Mouse (Mus musculus) spleen, postnatal 36 days (tissue): Measurements from ENCODE around the gene Cdk8.

ENCODE experiments used
- DNase-seq, 2 experiments: peaks; one replicate each; pipeline ENCODE4 v3.0.0; 2022; ENCODE audit warnings: low spot score in 2 of 2, mixed read lengths in 1 of 2

Cdk8 gene

DNA sequence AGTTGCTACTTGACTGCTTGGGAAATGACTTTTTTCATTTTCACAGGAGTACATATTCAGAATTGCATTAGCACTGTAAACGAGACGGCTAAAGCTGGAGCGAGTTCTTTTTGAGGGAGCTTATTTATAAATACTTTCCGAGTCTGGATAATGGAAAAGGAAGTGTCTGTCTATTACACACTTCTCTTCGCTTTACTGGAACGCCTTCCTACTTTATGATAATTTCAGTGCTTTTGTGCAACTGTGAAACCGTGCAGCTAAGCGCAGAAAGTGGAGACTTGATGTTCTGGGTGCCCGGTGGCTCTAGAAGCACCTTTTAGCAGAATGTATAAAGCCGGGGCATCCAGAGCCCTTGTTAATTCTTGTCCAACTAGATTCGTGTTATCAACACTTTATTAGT lies 1.8 kb downstream of the Cdk8 start:
- no peak for DNase-seq

DNA sequence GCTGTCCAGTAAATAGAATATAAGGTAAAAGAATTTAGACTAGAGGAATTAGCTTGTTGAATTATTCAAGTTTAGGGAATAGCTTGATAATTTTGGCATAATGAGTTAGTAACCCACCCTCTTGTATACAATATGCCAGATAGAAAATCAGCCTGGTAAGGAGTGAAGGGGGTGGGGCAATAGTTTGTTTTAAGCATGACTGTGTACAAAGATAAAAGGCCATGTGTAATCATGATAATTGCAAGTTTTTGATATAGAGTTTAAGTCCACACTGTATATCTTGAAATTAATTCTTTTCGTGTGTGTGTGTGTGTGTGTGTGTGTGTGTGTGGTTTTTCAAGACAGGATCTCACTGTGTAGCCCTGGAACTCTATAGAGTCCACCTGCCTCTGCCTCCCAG lies 3.3 kb downstream of the Cdk8 start:
- DNase-seq, result no peak

DNA sequence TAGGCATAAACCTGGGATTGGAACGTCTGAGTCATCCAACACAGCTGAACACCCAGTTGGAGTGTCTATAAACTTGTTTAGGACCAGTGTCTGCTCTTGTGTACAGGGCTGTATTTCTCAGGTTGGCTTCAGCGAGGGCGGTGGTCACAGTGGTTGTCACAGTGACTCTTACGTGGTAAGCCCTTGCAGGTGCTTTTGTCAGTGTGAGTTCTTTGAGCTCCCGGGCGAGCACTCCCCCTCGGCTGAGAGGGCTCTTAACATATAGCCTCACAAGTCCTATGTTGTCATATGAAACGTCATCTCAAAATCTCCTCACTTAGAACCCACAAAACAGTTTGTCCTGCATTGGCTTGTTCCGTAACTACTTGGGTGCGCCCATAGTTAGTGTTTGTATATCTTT lies 7.2 kb downstream of the Cdk8 start:
- no peak for DNase-seq

DNA sequence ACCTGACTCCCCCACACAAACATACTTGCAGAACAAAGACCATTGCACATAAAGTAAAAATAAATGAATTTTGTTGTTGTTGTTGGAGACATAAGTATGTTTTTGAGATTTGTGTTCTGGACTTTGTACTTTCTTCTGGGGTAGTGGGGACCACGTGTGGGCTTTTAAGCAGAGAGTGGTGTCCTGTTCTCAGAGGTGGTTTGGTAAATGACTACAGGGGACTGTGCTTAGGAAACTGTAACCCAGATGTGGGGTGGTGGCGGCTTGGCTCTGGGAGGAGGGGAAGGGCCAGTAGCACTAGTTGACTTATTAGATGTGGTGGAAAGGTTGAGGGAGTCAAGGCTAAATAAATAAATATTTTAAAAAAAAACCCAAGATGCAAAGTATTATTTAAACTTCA lies 9.7 kb downstream of the Cdk8 start:
- DNase-seq, result no peak

DNA sequence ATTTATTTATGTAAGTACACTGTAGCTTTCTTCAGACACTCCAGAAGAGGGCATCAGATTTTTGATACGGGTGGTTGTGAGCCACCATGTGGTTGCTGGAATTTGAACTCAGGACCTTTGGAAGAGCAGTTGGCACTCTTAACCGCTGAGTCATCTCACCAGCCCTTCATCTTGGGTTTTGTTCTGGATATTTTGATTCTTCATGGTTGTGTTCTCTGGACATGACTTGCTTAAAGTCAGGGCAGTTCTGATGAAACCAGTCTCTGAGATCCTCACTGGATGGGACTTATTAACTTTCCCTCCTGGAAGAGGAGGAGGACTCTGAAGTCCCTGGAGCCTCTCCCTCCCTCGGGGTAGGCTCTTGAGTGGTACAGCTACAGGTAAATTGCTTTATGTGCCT lies 10.2 kb downstream of the Cdk8 start:
- no peak for DNase-seq

DNA sequence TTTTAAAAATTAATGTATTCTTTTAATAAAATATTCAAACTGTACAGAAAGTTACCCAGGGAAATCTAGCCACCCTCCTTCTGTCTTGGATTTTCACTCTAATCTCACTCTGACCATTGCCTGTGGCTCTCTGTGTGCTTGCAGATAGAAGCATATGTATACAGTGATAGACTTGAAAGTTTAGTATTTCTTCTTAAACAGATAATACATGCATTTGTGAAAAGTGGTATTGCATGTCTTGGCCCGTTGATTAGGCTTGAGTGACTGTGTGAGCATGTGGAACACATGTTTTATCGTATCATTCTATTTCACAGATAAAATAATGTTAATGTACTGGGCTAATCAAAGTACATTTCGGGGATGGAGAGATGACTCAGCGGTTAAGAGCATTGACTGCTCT lies 14.2 kb downstream of the Cdk8 start:
- DNase-seq, result no peak

DNA sequence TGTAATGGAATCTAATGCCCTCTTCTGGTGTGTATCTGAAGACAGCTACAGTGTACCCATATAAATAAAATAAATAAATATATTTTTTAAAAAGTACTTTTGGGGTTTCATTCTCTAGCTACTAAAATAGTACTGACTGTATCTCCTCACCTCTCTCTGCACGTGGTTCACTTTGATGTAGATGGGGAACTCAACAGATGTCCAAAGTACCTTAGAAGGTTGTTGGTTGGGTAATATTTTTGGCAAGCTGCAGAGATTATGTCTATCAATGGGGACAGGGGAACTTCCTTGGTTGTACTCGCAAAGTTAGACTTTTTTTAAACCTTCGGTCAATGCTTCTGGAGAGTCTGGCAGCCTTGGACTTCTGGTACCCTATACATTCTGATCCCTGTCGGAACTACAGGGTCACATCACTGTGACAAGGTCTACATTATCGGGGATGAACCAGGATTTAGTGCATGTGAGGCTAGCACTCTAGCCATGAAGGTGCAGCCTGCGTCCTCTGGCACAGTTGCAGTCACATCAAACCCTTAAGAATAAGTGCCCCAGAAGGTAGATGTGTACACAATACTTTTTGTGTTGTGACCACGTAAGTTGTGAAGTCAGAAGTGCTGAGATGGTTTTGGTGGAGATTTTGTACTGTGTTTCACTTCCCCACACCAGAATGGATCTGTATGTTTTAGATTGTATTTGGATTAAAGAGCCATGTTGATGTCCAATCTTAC lies 14.8 kb downstream of the Cdk8 start:
- no peak for DNase-seq

DNA sequence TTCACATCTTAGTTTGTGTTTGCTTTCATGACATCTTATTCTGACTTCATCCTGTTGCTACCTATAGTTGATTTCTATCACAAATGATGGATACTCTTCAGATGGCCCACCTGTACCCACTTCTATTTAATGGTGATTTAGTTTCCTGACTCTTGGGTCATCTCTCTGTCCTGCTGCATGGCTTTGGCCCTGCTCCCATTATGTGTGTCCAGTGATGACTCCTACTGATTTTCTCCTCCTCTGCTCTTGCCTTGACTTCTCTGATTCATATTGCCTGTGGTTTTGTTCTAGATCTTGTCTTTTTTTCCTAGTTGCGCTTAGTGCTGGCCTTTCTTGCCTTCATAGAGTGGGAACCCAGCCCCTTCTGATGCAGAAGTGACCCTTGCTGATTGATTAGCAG lies 15.4 kb downstream of the Cdk8 start:
- DNase-seq, result no peak

DNA sequence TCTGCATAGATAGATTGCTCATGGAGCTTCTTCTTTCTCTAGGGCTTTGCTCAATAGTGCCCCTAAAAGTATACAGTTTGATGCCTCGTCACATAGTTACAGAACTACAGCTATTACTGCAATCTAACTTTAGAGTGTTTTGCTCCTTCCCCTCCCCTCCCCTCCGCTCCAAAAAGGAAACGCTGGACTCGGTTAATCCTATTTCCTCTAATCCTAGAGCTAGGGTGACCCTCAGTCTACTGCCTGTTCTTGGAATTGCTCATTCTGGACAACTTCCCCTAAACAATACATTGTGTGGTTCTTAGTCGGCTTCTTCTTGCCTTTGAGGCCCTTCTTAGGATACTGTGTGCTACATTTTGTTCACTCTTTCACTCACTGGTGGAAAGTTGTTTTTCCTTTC lies 16.7 kb downstream of the Cdk8 start:
- DNase-seq, result no peak

DNA sequence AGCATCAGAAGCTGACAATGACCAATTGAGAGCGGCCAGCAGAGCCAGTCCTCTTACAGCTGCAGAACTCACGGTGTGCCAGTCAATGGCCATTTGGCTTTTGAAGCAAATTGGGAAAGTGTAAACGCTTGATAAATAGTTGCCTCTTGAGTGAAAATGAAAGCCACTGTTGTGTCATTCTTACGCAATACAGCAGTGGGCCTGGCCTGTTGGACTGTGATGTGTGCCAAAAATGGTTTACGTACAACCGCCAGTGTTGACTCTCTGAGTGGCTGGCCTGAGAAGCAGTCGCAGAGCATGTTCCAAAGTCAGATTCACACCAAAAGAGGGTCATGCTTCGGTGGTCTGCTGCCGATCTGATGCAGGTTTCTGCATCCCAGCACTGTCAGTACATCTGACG lies 17.7 kb downstream of the Cdk8 start:
- no peak for DNase-seq

DNA sequence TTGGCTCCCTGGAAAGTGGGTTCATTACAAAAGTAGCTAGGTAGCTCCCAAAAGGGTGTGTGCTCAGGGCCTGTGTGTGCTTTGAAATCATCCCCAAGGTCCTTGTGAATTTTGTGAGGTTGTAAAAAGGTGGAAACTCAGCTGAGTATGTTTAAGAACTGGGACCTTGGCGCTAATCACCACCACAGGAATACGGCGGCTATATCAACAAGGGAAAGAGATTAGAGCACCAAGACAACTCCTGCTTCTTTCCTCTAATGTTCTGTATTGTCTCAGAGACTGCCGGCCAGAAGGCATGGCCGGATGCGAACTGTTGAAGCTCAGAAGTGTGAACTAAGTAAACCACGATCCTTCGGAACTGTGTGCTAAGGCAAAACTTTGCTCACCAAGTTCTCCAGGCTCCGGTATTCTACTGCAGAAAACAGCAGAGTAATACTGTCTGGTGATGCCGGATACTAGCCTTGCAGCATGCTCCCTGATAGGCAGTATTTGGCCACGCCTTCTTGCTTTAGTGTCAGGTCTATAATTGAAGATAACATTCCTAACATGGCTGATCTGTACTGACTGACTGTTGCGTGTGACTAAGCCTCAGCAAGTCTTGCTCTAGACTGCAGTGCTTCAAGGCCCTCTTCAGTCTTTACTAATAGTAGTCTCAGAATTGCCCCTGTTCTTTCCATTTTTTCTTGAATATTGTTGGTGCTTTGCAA lies 19.5 kb downstream of the Cdk8 start:
- peak in 1 of 2 experiments; percentile 31 for DNase-seq

DNA sequence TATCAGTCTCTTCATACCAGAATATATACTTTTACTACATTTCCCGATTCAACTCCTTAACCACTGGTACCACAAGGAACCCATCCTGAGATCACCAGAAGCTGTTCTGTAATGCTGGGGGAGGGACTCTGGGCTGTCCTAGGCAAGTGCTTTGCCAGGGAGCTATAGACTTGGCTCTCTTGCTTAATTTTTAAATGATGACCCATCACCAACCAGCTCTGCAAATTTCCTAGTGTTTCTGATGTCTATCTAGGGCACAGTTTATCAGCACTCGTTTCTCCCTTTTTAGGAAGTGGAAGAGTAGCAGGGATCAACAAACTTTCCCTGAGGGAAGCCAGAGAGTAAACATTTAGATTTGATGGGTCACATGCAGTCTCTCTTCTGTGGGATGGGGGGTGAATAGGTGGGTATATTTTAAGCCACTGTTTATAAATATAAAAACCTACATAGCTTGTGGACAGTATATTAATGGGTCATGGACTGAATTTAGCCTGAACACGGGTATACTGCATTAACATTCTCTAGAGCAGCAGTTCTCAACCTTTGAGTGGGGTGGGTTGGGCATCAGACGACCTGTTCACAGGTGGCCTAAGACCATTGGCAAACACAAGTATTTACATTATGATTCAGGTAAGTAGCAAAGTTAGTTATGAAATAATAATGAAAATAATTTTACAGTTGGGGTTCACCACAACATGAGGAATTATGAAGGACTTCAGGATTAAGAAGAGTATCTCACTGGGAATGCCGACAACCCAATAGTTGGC lies 20.8 kb downstream of the Cdk8 start:
- no peak for DNase-seq

DNA sequence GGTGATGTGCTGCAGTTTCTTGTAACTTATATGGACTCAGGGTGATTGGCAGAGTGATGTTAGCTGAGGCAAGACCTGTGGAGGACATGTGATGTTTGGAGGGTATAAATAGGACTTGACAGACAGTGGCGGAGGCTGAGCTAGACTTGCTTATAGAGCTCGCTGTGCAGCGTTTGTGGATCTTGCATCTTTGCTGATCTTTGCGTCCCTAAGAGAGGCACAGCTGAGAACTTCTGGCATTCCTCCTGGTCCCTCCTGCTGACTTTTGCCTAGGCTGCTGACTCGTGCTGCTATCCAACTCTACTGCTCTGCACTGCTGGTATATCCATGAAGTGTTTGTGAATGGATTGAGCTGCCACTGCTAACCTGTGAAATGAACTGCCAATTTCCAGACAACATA lies 22.6 kb downstream of the Cdk8 start:
- DNase-seq, result no peak

DNA sequence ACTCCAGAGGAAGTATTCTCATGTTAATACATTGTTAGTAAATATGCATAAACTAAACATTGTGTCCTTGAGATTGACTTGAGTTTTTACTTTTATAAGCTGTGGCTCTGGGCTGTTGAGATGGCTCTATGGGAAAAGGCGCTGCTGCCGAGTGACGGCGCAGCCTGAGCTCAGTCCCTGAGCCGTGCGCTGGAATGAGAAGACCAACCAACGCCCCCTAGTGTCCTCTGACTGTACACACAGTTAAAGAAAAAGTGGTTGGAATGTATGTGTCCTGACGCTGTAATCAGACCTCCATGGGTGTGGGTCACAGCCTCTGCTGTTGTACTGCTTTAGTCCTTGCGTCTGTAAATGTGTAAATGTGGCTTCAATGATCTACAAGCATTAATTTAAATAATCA lies 29.0 kb downstream of the Cdk8 start:
- DNase-seq, result no peak

DNA sequence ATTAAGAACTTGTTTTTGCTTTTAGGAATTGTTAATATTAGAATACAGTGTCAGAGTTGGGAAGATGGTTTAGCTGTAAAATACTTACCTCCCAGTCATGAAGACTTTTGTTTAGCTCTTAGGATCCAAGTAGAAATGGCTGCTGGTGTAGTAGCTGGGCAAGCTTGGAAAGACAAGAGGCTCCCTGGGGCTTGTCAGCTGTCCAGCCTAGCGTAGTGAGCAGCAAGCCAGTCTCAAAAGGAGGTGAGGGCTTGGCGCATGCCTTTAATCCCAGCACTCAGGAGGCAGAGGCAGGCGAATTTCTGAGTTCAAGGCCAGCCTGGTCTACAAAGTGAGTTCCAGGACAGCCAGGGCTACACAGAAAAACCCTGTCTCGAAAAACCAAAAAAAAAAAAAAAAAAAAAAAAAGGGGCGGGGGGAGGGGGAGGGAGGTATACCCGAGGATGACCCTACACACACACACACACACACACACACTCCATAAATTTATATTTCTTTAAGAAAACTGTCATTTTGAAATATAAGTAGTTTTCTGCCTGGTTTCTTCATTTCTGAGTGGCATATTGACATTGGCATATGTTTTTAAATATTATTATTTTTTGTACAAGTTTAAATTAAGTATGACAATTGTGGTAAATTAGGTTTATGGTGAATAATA lies 35.0 kb downstream of the Cdk8 start:
- no peak for DNase-seq

DNA sequence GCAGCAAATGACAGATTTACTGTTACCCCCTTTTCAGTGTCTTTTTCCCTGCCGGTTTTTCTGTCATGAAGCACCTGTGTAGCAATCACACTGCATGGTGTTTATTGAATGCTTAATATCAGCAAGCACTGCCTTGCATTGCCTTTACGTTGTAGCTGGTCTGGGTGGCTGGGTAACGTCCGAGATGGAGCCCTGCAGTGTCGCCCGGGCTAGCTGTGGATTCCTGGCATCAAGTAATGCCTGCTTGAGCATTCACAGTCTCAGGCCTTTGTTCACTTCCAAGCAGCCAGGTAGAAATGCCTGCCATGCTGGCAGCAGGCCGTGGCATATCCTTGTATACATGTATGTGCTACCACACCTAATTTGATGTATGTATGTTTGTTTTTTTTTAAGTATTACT lies 36.7 kb downstream of the Cdk8 start:
- DNase-seq, result no peak

DNA sequence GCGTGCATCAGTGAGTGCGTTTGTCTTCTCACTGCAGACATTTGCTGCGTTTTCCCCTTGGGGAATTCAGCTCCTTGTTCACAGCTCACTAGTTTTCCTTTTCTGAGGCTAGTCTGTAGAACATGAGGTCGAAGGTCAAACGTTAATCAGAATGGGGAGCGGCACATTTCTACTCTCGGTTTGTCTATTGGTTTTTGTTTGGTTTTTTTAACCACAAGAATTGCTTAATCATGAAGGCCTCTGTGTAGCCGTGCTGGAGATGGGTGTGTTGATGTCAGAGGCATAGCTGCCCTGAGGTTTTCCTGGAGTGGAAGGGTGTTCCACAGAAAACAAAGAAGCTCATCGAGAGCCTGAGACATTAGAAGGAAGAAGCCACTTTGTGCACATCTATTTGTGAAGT lies 39.6 kb downstream of the Cdk8 start:
- DNase-seq, result no peak

DNA sequence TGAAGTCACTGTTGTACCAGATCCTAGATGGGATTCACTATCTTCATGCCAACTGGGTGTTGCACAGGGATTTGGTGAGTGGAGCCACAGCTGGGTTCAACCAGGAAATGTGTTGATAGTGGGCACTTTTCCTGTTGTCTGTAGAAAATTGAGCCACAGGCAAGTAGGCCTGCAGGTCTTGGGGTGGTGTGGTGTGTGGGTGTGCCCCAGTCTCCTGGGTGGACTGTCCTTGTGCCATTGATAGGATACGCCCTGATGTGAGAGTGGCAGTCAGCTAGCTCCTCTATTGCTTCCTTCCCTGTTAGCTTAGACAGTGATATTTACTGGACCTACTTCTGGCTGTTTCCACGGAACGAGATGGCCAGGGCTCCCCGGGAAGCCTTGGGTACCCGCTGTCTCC lies 40.6 kb downstream of the Cdk8 start:
- peak in 1 of 2 experiments; percentile 22 for DNase-seq

DNA sequence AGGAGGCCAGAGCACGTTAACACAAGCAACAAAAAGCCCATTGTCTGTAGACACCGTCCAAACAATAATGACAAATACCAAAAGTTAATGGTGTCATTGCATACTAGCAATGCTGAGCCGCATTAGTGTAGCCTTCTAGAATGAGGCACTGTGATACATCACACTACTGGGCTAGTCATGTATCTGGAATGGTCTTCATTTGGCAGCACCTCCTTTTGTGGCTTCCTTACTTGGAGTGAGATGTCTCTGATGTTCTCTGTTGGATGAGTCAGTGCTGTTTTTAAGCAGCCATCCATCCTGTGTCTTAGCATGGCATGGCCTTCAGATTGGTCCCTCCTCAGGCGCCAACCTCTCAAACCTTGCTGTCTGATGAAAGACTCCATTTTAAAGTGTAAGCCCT lies 42.1 kb downstream of the Cdk8 start:
- DNase-seq, result no peak

DNA sequence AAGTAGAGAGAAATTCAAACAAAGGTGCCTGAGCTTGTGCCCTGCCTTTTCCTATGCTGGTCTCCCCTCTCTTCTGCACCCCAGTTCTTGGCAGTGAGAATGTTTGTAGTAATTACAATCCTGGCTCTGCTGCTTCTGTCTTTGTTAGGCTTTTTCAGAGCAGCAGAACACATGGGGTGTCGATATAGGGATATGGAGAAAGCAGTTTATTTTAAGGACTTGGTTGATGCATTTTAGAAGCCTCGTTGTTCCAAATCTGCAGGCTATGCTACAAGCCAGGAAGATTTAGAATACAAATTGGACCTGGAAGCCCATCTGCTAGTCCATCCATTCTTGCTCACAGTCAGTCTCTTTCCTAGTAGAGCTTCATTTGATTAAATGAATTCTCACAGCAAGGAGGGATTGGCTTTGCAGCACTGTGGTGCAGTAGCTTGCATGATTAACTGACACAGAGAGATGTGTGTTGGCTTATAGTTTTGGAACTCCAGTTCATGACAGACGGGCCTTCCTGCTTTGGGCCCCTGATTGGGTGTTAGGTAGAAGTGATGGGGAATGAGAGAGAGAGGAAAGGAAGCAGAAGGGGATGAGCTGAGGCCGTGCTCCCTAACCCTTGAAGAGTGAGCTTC lies 43.5 kb downstream of the Cdk8 start:
- DNase-seq, result no peak

DNA sequence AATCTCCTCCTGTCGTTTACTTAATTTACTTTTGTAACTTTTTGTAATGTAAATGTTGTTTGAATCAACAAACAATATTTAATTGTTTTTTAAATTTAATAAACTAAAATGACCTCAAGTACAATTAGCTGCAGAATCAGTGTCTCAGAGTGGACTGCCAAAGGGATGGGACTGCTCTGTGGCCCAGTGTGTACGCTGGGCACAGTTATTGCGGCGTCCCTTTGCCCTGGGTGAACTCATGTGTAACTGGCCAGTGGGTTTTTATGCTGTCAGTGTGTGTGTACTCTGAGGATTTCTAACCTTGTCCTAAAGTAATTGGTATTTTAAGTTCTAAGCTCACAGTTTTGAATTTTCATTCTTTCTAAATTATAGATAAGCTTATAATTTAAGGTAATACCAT lies 46.5 kb downstream of the Cdk8 start:
- no peak for DNase-seq

DNA sequence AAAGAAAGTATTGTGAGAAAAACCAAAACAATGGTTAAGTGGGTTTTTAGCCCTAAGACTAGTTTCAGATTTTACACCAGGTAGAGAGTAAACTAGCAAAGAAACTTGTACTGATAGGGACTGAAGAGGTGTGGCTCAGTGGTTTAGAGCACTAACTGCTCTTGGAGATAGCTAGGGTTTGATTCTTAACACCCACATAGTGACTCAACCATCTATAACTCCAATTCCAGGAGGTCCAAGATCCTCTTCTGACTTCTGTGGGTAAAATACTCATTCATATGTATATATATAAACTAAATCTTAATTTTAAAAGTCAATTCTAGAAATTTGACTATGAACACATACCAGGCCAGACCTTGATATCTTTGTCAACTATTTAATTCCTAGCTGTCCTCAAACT lies 49.0 kb downstream of the Cdk8 start:
- DNase-seq, result no peak
